Mouse (Mus musculus) heart, postnatal 14 days (tissue): ENCODE measurements around the gene Fhl3. TPM values are rescaled to one million over a fixed set of nuclear protein-coding genes. Genes with fewer than 3 reads are reported as not detected.

Source experiments
- DNase-seq, 2 experiments: peaks; one replicate each; pipeline ENCODE4 v3.0.0; 2021 to 2022
- intact Hi-C: fragments of 180-260 bp; cut with DNase I; formaldehyde crosslinking; loops from one replicate; pipeline ENCODE4 v1.15.1; 2025
- microRNA-seq, 2 experiments: library from miRNA; unstranded; fragments of <30 nt; microRNA quantifications; one replicate each; pipeline ENCODE4 v1.2.0; 2021 to 2022
- total RNA-seq, 2 experiments: library from RNA; stranded (reverse); gene quantifications; 2 replicates each; pipeline ENCODE4 v1.2.3; 2021

The Fhl3 gene
- total RNA-seq, 2 experiments from 2014 or later, result 13.0 to 13.9 TPM

GRCm38 (mm10) chr4:124747851-124748250, 47.4 kb downstream of the Fhl3 start:
- intact Hi-C loops, result no loop called here
- no peak for DNase-seq

GRCm38 (mm10) chr4:124751300-124752250, 51.1 kb downstream of the Fhl3 start:
- intact Hi-C loops, result loop anchor here (5.0 kb wide), 1 partner anchor 51 kb away; the partner anchor contains the start of gene Mtf1
- DNase-seq, result peak; percentile 97 to 98

GRCm38 (mm10) chr4:124752281-124753199, 52.0 kb downstream of the Fhl3 start:
- intact Hi-C loops, result loop anchor here (5.0 kb wide), 1 partner anchor 50 kb away; the partner anchor contains the start of gene Mtf1
- DNase-seq, result no peak

- no peak for DNase-seq
Measured at GRCm38 (mm10) chr4:124755526-124755925, 55.0 kb downstream of the Fhl3 start.

More at GRCm38 (mm10) chr4:124755526-124755925, 55.0 kb downstream of the Fhl3 start:
- intact Hi-C loops, result no loop called here

Small RNA genes lying within 50 kb of the gene (microRNA-seq; reads per million reads assigned to microRNA genes)
- gene Gm24721 (0 reads per million in 2 experiments), gene Mir697 (0 reads per million in 2 experiments), gene Mir698 (0 to 0.85 reads per million in 2 experiments)

Other genes starting within 250 kb of the Fhl3 start
- not detected for gene 3100002H09Rik, start 89.9 kb upstream of the Fhl3 start, total RNA-seq
- gene Pou3f1, start 43.9 kb upstream of the Fhl3 start, total RNA-seq, result under 1 TPM in 1 of 2 experiments, not detected in 1; 0.07 TPM
- 10 to 100 TPM; 11.6 to 12.0 TPM for gene Utp11, start 7.1 kb upstream of the Fhl3 start, total RNA-seq
- 10 to 100 TPM; 19.2 to 21.5 TPM for gene Sf3a3, start 14.1 kb downstream of the Fhl3 start, total RNA-seq
- gene Inpp5b, start 41.1 kb downstream of the Fhl3 start, total RNA-seq, result 10 to 100 TPM; 12.5 to 13.6 TPM
- 10 to 100 TPM; 12.8 to 15.7 TPM for gene Mtf1, start 101.4 kb downstream of the Fhl3 start, total RNA-seq
- gene Yrdc, start 150.0 kb downstream of the Fhl3 start, total RNA-seq, result 10 to 100 TPM; 17.5 to 17.9 TPM
- gene 1110065P20Rik, start 150.5 kb downstream of the Fhl3 start, total RNA-seq, result 10 to 100 TPM; 23.9 to 24.8 TPM
- under 1 TPM; 0.10 to 0.17 TPM for gene Maneal, start 161.5 kb downstream of the Fhl3 start, total RNA-seq
- not detected for gene Epha10, start 180.2 kb downstream of the Fhl3 start, total RNA-seq
- gene 9930104L06Rik, start 236.3 kb downstream of the Fhl3 start, total RNA-seq, result 10 to 100 TPM in 1 of 2 experiments, 1 to 10 TPM in 1; 9.8 to 10.2 TPM
- gene Cdca8, start 238.6 kb downstream of the Fhl3 start, total RNA-seq, result 1 to 10 TPM; 3.6 to 7.0 TPM